Mouse (Mus musculus): ENCODE data around the gene Mib2. TPM values are rescaled to one million over a fixed set of nuclear protein-coding genes. Genes with fewer than 3 reads are reported as not detected.

The Mib2 gene
- polyA plus RNA-seq, 2 experiments from 2014 or later: 4.8 to 5.1 TPM

- ATAC-seq: no peak
Observed at GRCm38 (mm10) chr4:155613264-155613663, 55.7 kb downstream of the Mib2 start.

DNA sequence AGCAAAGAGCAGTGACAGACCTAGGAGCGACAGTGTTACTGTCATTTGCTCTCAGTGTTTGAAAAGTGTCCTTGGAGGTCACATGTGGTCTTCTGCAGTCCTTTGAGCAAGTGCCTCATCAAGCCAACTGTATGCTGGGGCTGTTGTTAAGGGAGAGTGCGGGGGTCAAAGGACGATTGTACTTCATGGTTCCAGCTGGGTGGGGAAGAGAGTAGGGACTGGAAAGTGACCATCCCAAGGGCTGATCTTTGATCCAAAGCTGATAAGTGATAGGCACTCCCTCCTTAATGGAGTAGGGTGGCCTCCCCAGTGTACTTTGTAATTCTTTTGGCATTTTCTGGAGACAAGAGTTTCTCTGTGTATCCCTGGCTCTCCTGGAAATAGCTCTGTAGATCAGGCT is 57.1 kb downstream of the Mib2 start:
- no peak for ATAC-seq

- ATAC-seq: no peak
Observed at GRCm38 (mm10) chr4:155606825-155607224, 62.2 kb downstream of the Mib2 start.

- ATAC-seq: no peak
Observed at GRCm38 (mm10) chr4:155605132-155605531, 63.9 kb downstream of the Mib2 start.

Other genes starting within 250 kb of the Mib2 start
- not detected for gene Tmem52, start 200.1 kb downstream of the Mib2 start, polyA plus RNA-seq (2017; shearing (Covaris generic))
- gene Gnb1, start 177.8 kb downstream of the Mib2 start, polyA plus RNA-seq (2017; shearing (Covaris generic)): 100 to 1,000 TPM; 291 TPM
- gene Nadk, start 106.8 kb downstream of the Mib2 start, polyA plus RNA-seq (2017; shearing (Covaris generic)): 10 to 100 TPM; 64.7 to 81.5 TPM
- gene Slc35e2, start 67.8 kb downstream of the Mib2 start, polyA plus RNA-seq (2017; shearing (Covaris generic)): 1 to 10 TPM; 9.1 to 9.7 TPM
- gene Cdk11b, start 44.3 kb downstream of the Mib2 start, polyA plus RNA-seq (2017; shearing (Covaris generic)): 100 to 1,000 TPM; 121 to 144 TPM
- gene Gm10563, start 23.8 kb downstream of the Mib2 start, polyA plus RNA-seq (2017; shearing (Covaris generic)): not detected
- gene Mmp23, start 15.8 kb downstream of the Mib2 start, polyA plus RNA-seq (2017; shearing (Covaris generic)): not detected
- gene Fndc10, start 25.1 kb upstream of the Mib2 start, polyA plus RNA-seq (2017; shearing (Covaris generic)): 1 to 10 TPM in 1 of 2 experiments, under 1 TPM in 1; 0.59 to 1.4 TPM
- gene Ssu72, start 35.6 kb upstream of the Mib2 start, polyA plus RNA-seq (2017; shearing (Covaris generic)): 100 to 1,000 TPM; 153 to 164 TPM
- gene Tmem240, start 65.6 kb upstream of the Mib2 start, polyA plus RNA-seq (2017; shearing (Covaris generic)): under 1 TPM in 1 of 2 experiments, not detected in 1; 0.24 TPM
- 10 to 100 TPM; 22.9 to 32.9 TPM for gene Atad3a, start 91.9 kb upstream of the Mib2 start, polyA plus RNA-seq (2017; shearing (Covaris generic))
- gene Vwa1, start 105.5 kb upstream of the Mib2 start, polyA plus RNA-seq (2017; shearing (Covaris generic)): under 1 TPM in 1 of 2 experiments, not detected in 1; 0.23 TPM
- gene Tmem88b, start 116.7 kb upstream of the Mib2 start, polyA plus RNA-seq (2017; shearing (Covaris generic)): not detected
- not detected for gene Ankrd65, start 121.2 kb upstream of the Mib2 start, polyA plus RNA-seq (2017; shearing (Covaris generic))
- gene Mrpl20, start 133.7 kb upstream of the Mib2 start, polyA plus RNA-seq (2017; shearing (Covaris generic)): 100 to 1,000 TPM; 117 to 130 TPM
- 100 to 1,000 TPM in 1 of 2 experiments, 10 to 100 TPM in 1; 99.1 to 124 TPM for gene Ccnl2, start 143.3 kb upstream of the Mib2 start, polyA plus RNA-seq (2017; shearing (Covaris generic))
- gene Aurkaip1, start 162.1 kb upstream of the Mib2 start, polyA plus RNA-seq (2017; shearing (Covaris generic)): 100 to 1,000 TPM; 167 to 217 TPM
- gene Mxra8, start 170.5 kb upstream of the Mib2 start, polyA plus RNA-seq (2017; shearing (Covaris generic)): 1 to 10 TPM; 2.1 to 2.3 TPM
- 1 to 10 TPM; 2.2 to 4.7 TPM for gene Dvl1, start 178.2 kb upstream of the Mib2 start, polyA plus RNA-seq (2017; shearing (Covaris generic))
- under 1 TPM; 0.62 to 0.66 TPM for gene Tas1r3, start 194.2 kb upstream of the Mib2 start, polyA plus RNA-seq (2017; shearing (Covaris generic))
- gene Cptp, start 200.2 kb upstream of the Mib2 start, polyA plus RNA-seq (2017; shearing (Covaris generic)): 10 to 100 TPM; 17.0 to 20.1 TPM
- gene Ints11, start 200.3 kb upstream of the Mib2 start, polyA plus RNA-seq (2017; shearing (Covaris generic)): 100 to 1,000 TPM in 1 of 2 experiments, 10 to 100 TPM in 1; 93.4 to 109 TPM
- gene Pusl1, start 222.6 kb upstream of the Mib2 start, polyA plus RNA-seq (2017; shearing (Covaris generic)): 10 to 100 TPM; 22.1 to 27.6 TPM
- 1 to 10 TPM; 3.2 to 4.1 TPM for gene Acap3, start 222.6 kb upstream of the Mib2 start, polyA plus RNA-seq (2017; shearing (Covaris generic))